Mouse (Mus musculus) cortical plate, adult 2 months (tissue): ENCODE measurements at regions not wholly inside any gene's neighbourhood (a gene's known extent, or its start where the extent isn't known, plus 50 kb on each side); places are given as distances from the start of the nearest gene placed in this dataset.

Source experiments
- H3K27ac ChIP-seq: fragments of 200-500 bp; 2 replicates; pipeline ENCODE4 v1.5.1; 2012; ENCODE audit warnings: low read length, control low read depth, inconsistent platforms; ENCODE audit not compliant: insufficient read depth
- H3K4me1 ChIP-seq: fragments of 200-500 bp; 2 replicates; pipeline ENCODE4 v1.6.1; 2011; ENCODE audit warnings: low read length; ENCODE audit not compliant: control insufficient read depth, insufficient read depth
- H3K4me3 ChIP-seq: fragments of 200-500 bp; 2 replicates; pipeline ENCODE4 v1.5.1; 2011; ENCODE audit warnings: mild to moderate bottlenecking, low read length, control low read depth; ENCODE audit not compliant: insufficient read depth
- CTCF ChIP-seq: fragments of 200-500 bp; IDR thresholded peaks from 2 replicates; pipeline ENCODE4 v1.5.1; 2011; ENCODE audit warnings: mild to moderate bottlenecking, control low read depth, low read length; ENCODE audit not compliant: insufficient read depth; ENCODE audit errors: extremely low read depth
- POLR2A ChIP-seq: fragments of 200-500 bp; IDR thresholded peaks from 2 replicates; pipeline ENCODE4 v1.6.1; 2011; ENCODE audit warnings: mild to moderate bottlenecking, low read length, control low read depth; ENCODE audit not compliant: insufficient read depth; ENCODE audit errors: extremely low read depth

GRCm38 (mm10) chr3:35145569-35145968, 495.4 kb downstream of the Sox2 start:
- no peak for TF ChIP-seq CTCF
- TF ChIP-seq POLR2A = no peak
- Histone ChIP-seq H3K4me3 (no peak overlapping the region), H3K27ac (no peak overlapping the region), H3K4me1 (no peaks in the 10 kb centered on the region)

- Histone ChIP-seq H3K27ac (no peak overlapping the region), H3K4me1 (no peaks in the 10 kb centered on the region), H3K4me3 (no peak overlapping the region)
- TF ChIP-seq CTCF (no peak), POLR2A (no peak)
These were observed 496.5 kb downstream of the Sox2 start for GRCm38 (mm10) chr3:35146681-35147080.

GRCm38 (mm10) chr3:35149251-35149691, 499.1 kb downstream of the Sox2 start:
- Histone ChIP-seq H3K27ac (no peak overlapping the region), H3K4me1 (no peaks in the 10 kb centered on the region), H3K4me3 (no peak overlapping the region)
- TF ChIP-seq POLR2A (no peak), CTCF (no peak)

GRCm38 (mm10) chr3:35152191-35152590, 502.0 kb downstream of the Sox2 start:
- Histone ChIP-seq H3K4me3 (no peak overlapping the region), H3K27ac (no peak overlapping the region), H3K4me1 (no peaks in the 10 kb centered on the region)
- TF ChIP-seq CTCF (no peak), POLR2A (no peak)

- Histone ChIP-seq H3K4me1 (no peaks in the 10 kb centered on the region), H3K27ac (no peak overlapping the region), H3K4me3 (no peak overlapping the region)
- no peak for TF ChIP-seq CTCF
- TF ChIP-seq POLR2A = no peak
These were observed 504.1 kb downstream of the Sox2 start for GRCm38 (mm10) chr3:35154266-35154665.

GRCm38 (mm10) chr3:35168676-35169075, 518.5 kb downstream of the Sox2 start:
- H3K27ac ChIP-seq = no peak overlapping the region
- no peaks in the 10 kb centered on the region for H3K4me1 ChIP-seq
- H3K4me3 ChIP-seq = no peak overlapping the region
- TF ChIP-seq POLR2A (no peak), CTCF (no peak)

- Histone ChIP-seq H3K4me3 (no peak overlapping the region), H3K27ac (no peak overlapping the region), H3K4me1 (no peaks in the 10 kb centered on the region)
- TF ChIP-seq CTCF (no peak), POLR2A (no peak)
These were observed 528.7 kb downstream of the Sox2 start for GRCm38 (mm10) chr3:35178759-35179440.

- no peak for TF ChIP-seq CTCF
- H3K4me1 ChIP-seq = no peaks in the 10 kb centered on the region
- H3K4me3 ChIP-seq = no peak overlapping the region
These were observed 545.4 kb upstream of the Atp11b start for GRCm38 (mm10) chr3:35208526-35208925.

GRCm38 (mm10) chr3:35219394-35219793, 534.5 kb upstream of the Atp11b start:
- Histone ChIP-seq H3K4me1 (no peaks in the 10 kb centered on the region), H3K27ac (no peak overlapping the region), H3K4me3 (no peak overlapping the region)
- TF ChIP-seq POLR2A = no peak

More at GRCm38 (mm10) chr3:35208526-35208925, 545.4 kb upstream of the Atp11b start:
- no peak overlapping the region for H3K27ac ChIP-seq

- Histone ChIP-seq H3K4me3 (no peak overlapping the region), H3K27ac (no peak overlapping the region), H3K4me1 (no peaks in the 10 kb centered on the region)
- TF ChIP-seq POLR2A = no peak
- TF ChIP-seq CTCF = no peak
These were observed 532.7 kb upstream of the Atp11b start for GRCm38 (mm10) chr3:35221183-35221582.
